Mouse (Mus musculus): ENCODE results near the gene Enpp3. TPM values are rescaled to one million over a fixed set of nuclear protein-coding genes. Genes with fewer than 3 reads are reported as not detected.

Enpp3 gene
- polyA plus RNA-seq, 1 experiment: 74.7 TPM

- no peaks in the 10 kb centered on the region for H3K27me3 ChIP-seq (ENCODE audit: control insufficient read depth, insufficient read depth, low read length, poor library complexity, severe bottlenecking)
- no peaks in the 10 kb centered on the region for H3K36me3 ChIP-seq (ENCODE audit: control insufficient read depth, insufficient read depth, low read length, poor library complexity, severe bottlenecking)
- no peak overlapping the region for H3K9ac ChIP-seq (ENCODE audit: low read depth, poor library complexity, severe bottlenecking)
- H3K4me3 ChIP-seq (ENCODE audit: low read depth, low read length): peak overlapping the region; percentile 68
- H3K4me1 ChIP-seq (ENCODE audit: control insufficient read depth, insufficient read depth, low read length): no peaks in the 10 kb centered on the region
- H3K27ac ChIP-seq (ENCODE audit: insufficient read depth, low read length): no peak overlapping the region
- no peaks in the 10 kb centered on the region for H3K9me3 ChIP-seq (replicated peaks; ENCODE audit: control insufficient read depth, insufficient read depth, low read length, poor library complexity, severe bottlenecking)
- TF ChIP-seq POLR2A (IDR thresholded peaks at IDR 0.05; ENCODE audit: insufficient read depth, low read length) (no peak), CTCF (IDR thresholded peaks at IDR 0.05; ENCODE audit: low read depth, low read length) (no peak), EP300 (IDR thresholded peaks at IDR 0.05; ENCODE audit: insufficient read depth, low read depth, low read length) (no peak)
Measured at GRCm38 (mm10) chr10:24754251-24754835, 88.3 kb downstream of the Enpp3 start.

- Histone ChIP-seq H3K4me3 (ENCODE audit: low read depth, low read length) (peak overlapping the region; percentile 68), H3K36me3 (ENCODE audit: control insufficient read depth, insufficient read depth, low read length, poor library complexity, severe bottlenecking) (no peaks in the 10 kb centered on the region), H3K9me3 (replicated peaks; ENCODE audit: control insufficient read depth, insufficient read depth, low read length, poor library complexity, severe bottlenecking) (no peaks in the 10 kb centered on the region), H3K27me3 (ENCODE audit: control insufficient read depth, insufficient read depth, low read length, poor library complexity, severe bottlenecking) (no peaks in the 10 kb centered on the region), H3K4me1 (ENCODE audit: control insufficient read depth, insufficient read depth, low read length) (no peaks in the 10 kb centered on the region), H3K27ac (ENCODE audit: insufficient read depth, low read length) (no peak overlapping the region), H3K9ac (ENCODE audit: low read depth, poor library complexity, severe bottlenecking) (no peak overlapping the region)
- no peak for TF ChIP-seq EP300 (IDR thresholded peaks at IDR 0.05; ENCODE audit: insufficient read depth, low read depth, low read length)
- TF ChIP-seq CTCF (IDR thresholded peaks at IDR 0.05; ENCODE audit: low read depth, low read length): no peak
- TF ChIP-seq POLR2A (IDR thresholded peaks at IDR 0.05; ENCODE audit: insufficient read depth, low read length): no peak
Measured at GRCm38 (mm10) chr10:24753536-24754250, 88.9 kb downstream of the Enpp3 start.

DNA sequence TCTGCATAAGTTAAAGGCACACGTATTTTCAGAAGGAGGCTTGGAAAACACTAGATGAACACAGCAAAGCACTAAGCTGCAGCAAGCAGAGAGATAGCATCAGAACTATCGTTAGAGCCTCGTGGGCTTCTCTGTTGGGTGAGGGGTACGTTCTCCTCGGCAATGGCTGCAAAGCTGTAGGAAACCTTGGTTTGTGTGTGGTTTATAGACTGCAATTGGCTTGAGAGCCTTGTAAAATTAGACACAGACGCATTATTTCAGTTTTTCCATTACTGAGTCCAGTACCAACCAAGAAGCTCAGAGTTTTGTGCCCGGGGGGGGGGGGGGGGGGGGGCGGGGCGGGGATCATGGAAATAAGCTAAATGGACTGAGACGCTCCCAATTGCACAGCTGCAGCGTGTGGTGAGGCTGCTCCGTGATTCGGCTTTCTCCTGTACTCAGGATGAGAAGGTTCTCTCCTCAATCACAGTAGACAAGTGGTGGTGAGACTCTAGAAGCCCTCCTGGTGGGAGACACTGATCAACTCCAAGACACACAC is 99.6 kb downstream of the Enpp3 start:
- Histone ChIP-seq H3K27ac (ENCODE audit: insufficient read depth, low read length) (no peak overlapping the region), H3K9ac (ENCODE audit: low read depth, poor library complexity, severe bottlenecking) (no peak overlapping the region), H3K4me1 (ENCODE audit: control insufficient read depth, insufficient read depth, low read length) (no peaks in the 10 kb centered on the region), H3K9me3 (replicated peaks; ENCODE audit: control insufficient read depth, insufficient read depth, low read length, poor library complexity, severe bottlenecking) (no peaks in the 10 kb centered on the region), H3K4me3 (ENCODE audit: low read depth, low read length) (no peak overlapping the region), H3K36me3 (ENCODE audit: control insufficient read depth, insufficient read depth, low read length, poor library complexity, severe bottlenecking) (no peaks in the 10 kb centered on the region), H3K27me3 (ENCODE audit: control insufficient read depth, insufficient read depth, low read length, poor library complexity, severe bottlenecking) (no peaks in the 10 kb centered on the region)
- TF ChIP-seq CTCF (IDR thresholded peaks at IDR 0.05; ENCODE audit: low read depth, low read length): no peak
- no peak for TF ChIP-seq POLR2A (IDR thresholded peaks at IDR 0.05; ENCODE audit: insufficient read depth, low read length)
- TF ChIP-seq EP300 (IDR thresholded peaks at IDR 0.05; ENCODE audit: insufficient read depth, low read depth, low read length): no peak

- Histone ChIP-seq H3K4me1 (ENCODE audit: control insufficient read depth, insufficient read depth, low read length) (no peaks in the 10 kb centered on the region), H3K36me3 (ENCODE audit: control insufficient read depth, insufficient read depth, low read length, poor library complexity, severe bottlenecking) (no peaks in the 10 kb centered on the region), H3K27ac (ENCODE audit: insufficient read depth, low read length) (no peak overlapping the region), H3K9ac (ENCODE audit: low read depth, poor library complexity, severe bottlenecking) (no peak overlapping the region), H3K4me3 (ENCODE audit: low read depth, low read length) (no peak overlapping the region), H3K27me3 (ENCODE audit: control insufficient read depth, insufficient read depth, low read length, poor library complexity, severe bottlenecking) (no peaks in the 10 kb centered on the region), H3K9me3 (replicated peaks; ENCODE audit: control insufficient read depth, insufficient read depth, low read length, poor library complexity, severe bottlenecking) (no peaks in the 10 kb centered on the region)
- TF ChIP-seq POLR2A (IDR thresholded peaks at IDR 0.05; ENCODE audit: insufficient read depth, low read length): no peak
- TF ChIP-seq EP300 (IDR thresholded peaks at IDR 0.05; ENCODE audit: insufficient read depth, low read depth, low read length): no peak
- TF ChIP-seq CTCF (IDR thresholded peaks at IDR 0.05; ENCODE audit: low read depth, low read length): no peak
Measured at GRCm38 (mm10) chr10:24741229-24742198, 101.1 kb downstream of the Enpp3 start.

DNA sequence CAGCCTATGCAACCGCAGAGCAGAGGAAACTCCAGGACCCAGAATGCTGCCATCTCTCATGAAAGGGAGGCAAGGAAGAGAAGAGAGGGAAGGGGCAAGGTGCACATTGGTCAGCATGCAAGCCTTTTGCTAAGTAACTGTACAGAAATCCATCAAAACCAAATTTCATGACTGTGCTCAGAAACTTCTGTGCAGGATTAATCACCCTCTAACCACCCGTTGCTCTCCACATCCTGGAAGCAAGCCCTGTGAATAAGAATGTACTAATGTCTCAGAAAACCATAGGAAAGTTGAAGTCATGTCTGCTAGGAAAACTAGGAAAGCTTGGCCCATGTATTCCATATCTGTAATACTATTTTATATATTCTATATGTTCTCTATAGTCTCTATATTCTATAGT is 103.5 kb downstream of the Enpp3 start:
- no peaks in the 10 kb centered on the region for H3K27me3 ChIP-seq (ENCODE audit: control insufficient read depth, insufficient read depth, low read length, poor library complexity, severe bottlenecking)

More for the DNA sequence above, 103.5 kb downstream of the Enpp3 start:
- Histone ChIP-seq H3K4me1 (ENCODE audit: control insufficient read depth, insufficient read depth, low read length) (no peaks in the 10 kb centered on the region), H3K4me3 (ENCODE audit: low read depth, low read length) (no peak overlapping the region), H3K9me3 (replicated peaks; ENCODE audit: control insufficient read depth, insufficient read depth, low read length, poor library complexity, severe bottlenecking) (0 out of 2 replicates have a peak, but pooled peaks cover 3% of the 10 kb centered on the region), H3K9ac (ENCODE audit: low read depth, poor library complexity, severe bottlenecking) (no peak overlapping the region), H3K36me3 (ENCODE audit: control insufficient read depth, insufficient read depth, low read length, poor library complexity, severe bottlenecking) (no peaks in the 10 kb centered on the region), H3K27ac (ENCODE audit: insufficient read depth, low read length) (no peak overlapping the region)
- TF ChIP-seq POLR2A (IDR thresholded peaks at IDR 0.05; ENCODE audit: insufficient read depth, low read length) (no peak), EP300 (IDR thresholded peaks at IDR 0.05; ENCODE audit: insufficient read depth, low read depth, low read length) (no peak), CTCF (IDR thresholded peaks at IDR 0.05; ENCODE audit: low read depth, low read length) (no peak)

Data from ES-Bruce4 (cell line).